Comparison of ENCODE assay signal across 8 mouse cellular contexts in genomic region chr3:30592418-30592853, GRCm38 (mm10). TPM values are rescaled to one million over a fixed set of nuclear protein-coding genes. Genes with fewer than 3 reads are reported as not detected.
DNase-seq lines count a peak whose midpoint lies in the region; ATAC-seq and TF ChIP-seq lines count a peak whose summit lies in the region.

No protein-coding gene starts in this region.

- no peaks in the 10 kb centered on the region for H3K9me3 ChIP-seq in forebrain, embryonic 11.5 days (ENCODE audit: control insufficient read depth, low read length)
- H3K9me3 ChIP-seq in forebrain, embryonic 12.5 days, result no peaks in the 10 kb centered on the region
- no peaks in the 10 kb centered on the region for H3K9me3 ChIP-seq in ES-Bruce4 (replicated peaks; ENCODE audit: control insufficient read depth, insufficient read depth, low read length, poor library complexity, severe bottlenecking)
- H3K9me3 ChIP-seq in embryonic facial prominence, embryonic 11.5 days (replicated peaks; ENCODE audit: control insufficient read depth, low read length), result no peaks in the 10 kb centered on the region
- no peaks in the 10 kb centered on the region for H3K9me3 ChIP-seq in lung, postnatal 0 days (ENCODE audit: low read length)

- peak; percentile 6 for TF ChIP-seq CTCF in ES-Bruce4 (IDR thresholded peaks at IDR 0.05; ENCODE audit: low read depth, low read length)
- peak; percentile 37; the same call in 1 of the 2 replicates for TF ChIP-seq CTCF in kidney, adult 2 months (conservative IDR thresholded peaks at IDR 0.05; ENCODE audit: insufficient read depth, insufficient read length, low read depth, low read length)
- peak; percentile 84 for TF ChIP-seq CTCF in lung, postnatal 0 days (IDR thresholded peaks at IDR 0.05)

- H3K27me3 ChIP-seq in forebrain, embryonic 11.5 days (ENCODE audit: control insufficient read depth, insufficient read depth, low read length), result no peaks in the 10 kb centered on the region
- 0 out of 2 replicates have a peak, but pooled peaks cover 7% of the 10 kb centered on the region for H3K27me3 ChIP-seq in forebrain, embryonic 12.5 days
- no peaks in the 10 kb centered on the region for H3K27me3 ChIP-seq in ES-Bruce4 (ENCODE audit: control insufficient read depth, insufficient read depth, low read length, poor library complexity, severe bottlenecking)
- H3K27me3 ChIP-seq in embryonic facial prominence, embryonic 11.5 days (ENCODE audit: control insufficient read depth, insufficient read depth, low read length), result no peaks in the 10 kb centered on the region
- H3K27me3 ChIP-seq in kidney, adult 2 months (replicated peaks; ENCODE audit: control insufficient read depth, insufficient read depth, low read length), result no peaks in the 10 kb centered on the region
- no peaks in the 10 kb centered on the region for H3K27me3 ChIP-seq in lung, postnatal 0 days (replicated peaks; ENCODE audit: insufficient read depth, low read length)

- H3K4me3 ChIP-seq in forebrain, embryonic 11.5 days (ENCODE audit: low read depth, low read length), result no peak overlapping the region
- no peak overlapping the region for H3K4me3 ChIP-seq in forebrain, embryonic 12.5 days (replicated peaks)
- no peak overlapping the region for H3K4me3 ChIP-seq in ES-Bruce4 (ENCODE audit: low read depth, low read length)
- no peak overlapping the region for H3K4me3 ChIP-seq in embryonic facial prominence, embryonic 11.5 days (ENCODE audit: low read depth, low read length)
- H3K4me3 ChIP-seq in kidney, adult 2 months (ENCODE audit: insufficient read depth, low read depth, low read length), result no peak overlapping the region
- no peak overlapping the region for H3K4me3 ChIP-seq in lung, postnatal 0 days (ENCODE audit: low read depth, low read length)

- no peak overlapping the region for H3K27ac ChIP-seq in forebrain, embryonic 11.5 days (ENCODE audit: low read depth, low read length)
- H3K27ac ChIP-seq in forebrain, embryonic 12.5 days, result no peak overlapping the region
- H3K27ac ChIP-seq in ES-Bruce4 (ENCODE audit: insufficient read depth, low read length), result no peak overlapping the region
- no peak overlapping the region for H3K27ac ChIP-seq in embryonic facial prominence, embryonic 11.5 days (replicated peaks; ENCODE audit: low read depth, low read length)
- H3K27ac ChIP-seq in kidney, adult 2 months (ENCODE audit: insufficient read depth, low read depth, low read length), result peak overlapping the region; percentile 47
- no peak overlapping the region for H3K27ac ChIP-seq in lung, postnatal 0 days (ENCODE audit: low read length)

- no peak for DNase-seq in forebrain, embryonic 11.5 days (ENCODE audit: low spot score)
- DNase-seq in embryonic facial prominence, embryonic 11.5 days (ENCODE audit: low spot score), result peak; percentile 87
- peak; percentile 90 for DNase-seq in kidney, adult 2 months
- peak; percentile 94 for DNase-seq in lung, postnatal 0 days (ENCODE audit: low spot score)
- peak; percentile 64 for DNase-seq in skeletal muscle tissue, adult 2 months (ENCODE audit: low read depth, low spot score)
- DNase-seq in urinary bladder, adult 18-20 months (ENCODE audit: low spot score in 2 of 2), result no peak

- 0 out of 2 replicates have a peak, but pooled peaks cover 4% of the 10 kb centered on the region for H3K4me1 ChIP-seq in forebrain, embryonic 11.5 days (replicated peaks; ENCODE audit: control insufficient read depth, insufficient read depth, low read length)
- H3K4me1 ChIP-seq in forebrain, embryonic 12.5 days, result peaks cover 2% of the 10 kb centered on the region; the same call in 1 of the 2 replicates
- H3K4me1 ChIP-seq in ES-Bruce4 (ENCODE audit: control insufficient read depth, insufficient read depth, low read length), result no peaks in the 10 kb centered on the region
- H3K4me1 ChIP-seq in embryonic facial prominence, embryonic 11.5 days (ENCODE audit: control insufficient read depth, insufficient read depth, low read length), result no peaks in the 10 kb centered on the region
- peaks cover 15% of the 10 kb centered on the region; the same call in 1 of the 2 replicates for H3K4me1 ChIP-seq in kidney, adult 2 months (ENCODE audit: control insufficient read depth, insufficient read depth, low read length)
- H3K4me1 ChIP-seq in lung, postnatal 0 days (ENCODE audit: insufficient read depth, low read depth, low read length), result no peaks in the 10 kb centered on the region

- ATAC-seq in forebrain, embryonic 11.5 days (replicated peaks; ENCODE audit: low FRiP score), result peak; percentile 60
- no peak; the same call in 1 of the 2 replicates for ATAC-seq in forebrain, embryonic 12.5 days (ENCODE audit: low FRiP score)
- ATAC-seq in embryonic facial prominence, embryonic 11.5 days (replicated peaks; ENCODE audit: insufficient number of reproducible peaks, low FRiP score, low TSS enrichment, low read depth), result peak; percentile 57
- ATAC-seq in lung, postnatal 0 days, result peak; percentile 63

- TF ChIP-seq EP300 in ES-Bruce4 (IDR thresholded peaks at IDR 0.05; ENCODE audit: insufficient read depth, low read depth, low read length), result no peak
- no peak for TF ChIP-seq EP300 in lung, postnatal 0 days (IDR thresholded peaks at IDR 0.05)

- 0% methylated on average over 2 of the region's 2 CpGs for WGBS in forebrain, embryonic 11.5 days
- 0% methylated on average over 2 of the region's 2 CpGs for WGBS in forebrain, embryonic 12.5 days
- WGBS in embryonic facial prominence, embryonic 11.5 days, result 2% methylated on average over 2 of the region's 2 CpGs
- WGBS in kidney, adult 2 months, result 1% methylated on average over 2 of the region's 2 CpGs
- WGBS in lung, postnatal 0 days, result 0% methylated on average over 2 of the region's 2 CpGs

- no peak for TF ChIP-seq POLR2A in ES-Bruce4 (IDR thresholded peaks at IDR 0.05; ENCODE audit: insufficient read depth, low read length)
- TF ChIP-seq POLR2A in kidney, adult 2 months (IDR thresholded peaks at IDR 0.05; ENCODE audit: low read depth, low read length), result no peak

- H3K36me3 ChIP-seq in forebrain, embryonic 11.5 days (ENCODE audit: control insufficient read depth, insufficient read depth, low read length), result no peaks in the 10 kb centered on the region
- H3K36me3 ChIP-seq in forebrain, embryonic 12.5 days (replicated peaks), result no peaks in the 10 kb centered on the region
- no peaks in the 10 kb centered on the region for H3K36me3 ChIP-seq in ES-Bruce4 (ENCODE audit: control insufficient read depth, insufficient read depth, low read length, poor library complexity, severe bottlenecking)
- no peaks in the 10 kb centered on the region for H3K36me3 ChIP-seq in embryonic facial prominence, embryonic 11.5 days (replicated peaks; ENCODE audit: control insufficient read depth, insufficient read depth, low read depth, low read length)
- H3K36me3 ChIP-seq in kidney, adult 2 months (ENCODE audit: control insufficient read depth, insufficient read depth, low read length), result no peaks in the 10 kb centered on the region
- no peaks in the 10 kb centered on the region for H3K36me3 ChIP-seq in lung, postnatal 0 days (ENCODE audit: insufficient read depth, low read length)

- no peak overlapping the region for H3K9ac ChIP-seq in forebrain, embryonic 11.5 days (ENCODE audit: low read length)
- no peak overlapping the region for H3K9ac ChIP-seq in forebrain, embryonic 12.5 days
- H3K9ac ChIP-seq in ES-Bruce4 (ENCODE audit: low read depth, poor library complexity, severe bottlenecking), result no peak overlapping the region
- H3K9ac ChIP-seq in embryonic facial prominence, embryonic 11.5 days (replicated peaks; ENCODE audit: low read length), result no peak overlapping the region
- no peak overlapping the region for H3K9ac ChIP-seq in lung, postnatal 0 days (replicated peaks; ENCODE audit: low read depth)

- no peak overlapping the region for H3K4me2 ChIP-seq in forebrain, embryonic 11.5 days (ENCODE audit: low read depth, low read length, severe bottlenecking)
- no peak overlapping the region for H3K4me2 ChIP-seq in forebrain, embryonic 12.5 days
- no peak overlapping the region for H3K4me2 ChIP-seq in embryonic facial prominence, embryonic 11.5 days (ENCODE audit: low read depth, low read length)
- H3K4me2 ChIP-seq in lung, postnatal 0 days (replicated peaks; ENCODE audit: low read depth, low read length), result no peak overlapping the region

RNA-seq across cellular contexts. Expression of gene Actrt3, which starts 7.3 kb away (rescaled TPM):
- polyA plus RNA-seq in forebrain, embryonic 11.5 days (2014; fragmentation: Nextera tagmentation; extraction: Ambion mirVana), result 0.17 TPM in 1 of 2 replicates, not detected in the other
- polyA plus RNA-seq in forebrain, embryonic 12.5 days (2016; fragmentation: Nextera tagmentation; extraction: Ambion mirVana), result not detected in 2 replicates
- not detected in 2 replicates for polyA plus RNA-seq in ES-Bruce4 (2011; ENCODE audit: insufficient read depth, insufficient read length, low read depth, missing spikeins)
- polyA plus RNA-seq in embryonic facial prominence, embryonic 11.5 days (2014; fragmentation: Nextera tagmentation; extraction: Ambion mirVana), result 0.10 and 0.24 TPM in 2 replicates
- polyA plus RNA-seq in kidney, adult 2 months (2012; rRNA removed), result 0.07 and 0.16 TPM in 2 replicates
- not detected in 2 replicates for polyA plus RNA-seq in lung, postnatal 0 days (2015; fragmentation: Nextera tagmentation; extraction: Ambion mirVana)

RNA-seq across cellular contexts. Expression of gene Mynn, which starts 9.4 kb away (rescaled TPM):
- 33.4 and 36.4 TPM in 2 replicates for polyA plus RNA-seq in forebrain, embryonic 11.5 days (2014; fragmentation: Nextera tagmentation; extraction: Ambion mirVana)
- 35.1 and 38.1 TPM in 2 replicates for polyA plus RNA-seq in forebrain, embryonic 12.5 days (2016; fragmentation: Nextera tagmentation; extraction: Ambion mirVana)
- polyA plus RNA-seq in ES-Bruce4 (2011; ENCODE audit: insufficient read depth, insufficient read length, low read depth, missing spikeins), result 25.9 and 26.1 TPM in 2 replicates
- polyA plus RNA-seq in embryonic facial prominence, embryonic 11.5 days (2014; fragmentation: Nextera tagmentation; extraction: Ambion mirVana), result 38.7 and 41.6 TPM in 2 replicates
- polyA plus RNA-seq in kidney, adult 2 months (2012; rRNA removed), result 9.9 and 11.2 TPM in 2 replicates
- polyA plus RNA-seq in lung, postnatal 0 days (2015; fragmentation: Nextera tagmentation; extraction: Ambion mirVana), result 17.0 and 19.9 TPM in 2 replicates

RNA-seq across cellular contexts. Expression of gene Mecom, which starts 44.6 kb away (rescaled TPM):
- polyA plus RNA-seq in forebrain, embryonic 11.5 days (2014; fragmentation: Nextera tagmentation; extraction: Ambion mirVana), result 17.6 and 19.5 TPM in 2 replicates
- polyA plus RNA-seq in forebrain, embryonic 12.5 days (2016; fragmentation: Nextera tagmentation; extraction: Ambion mirVana), result 12.1 and 12.2 TPM in 2 replicates
- polyA plus RNA-seq in ES-Bruce4 (2011; ENCODE audit: insufficient read depth, insufficient read length, low read depth, missing spikeins), result 0.14 and 0.24 TPM in 2 replicates
- polyA plus RNA-seq in embryonic facial prominence, embryonic 11.5 days (2014; fragmentation: Nextera tagmentation; extraction: Ambion mirVana), result 46.3 and 48.4 TPM in 2 replicates
- polyA plus RNA-seq in kidney, adult 2 months (2012; rRNA removed), result 12.9 and 16.1 TPM in 2 replicates
- 22.4 and 29.5 TPM in 2 replicates for polyA plus RNA-seq in lung, postnatal 0 days (2015; fragmentation: Nextera tagmentation; extraction: Ambion mirVana)

RNA-seq across cellular contexts. Expression of gene Lrriq4, which starts 51.9 kb away (rescaled TPM):
- polyA plus RNA-seq in forebrain, embryonic 11.5 days (2014; fragmentation: Nextera tagmentation; extraction: Ambion mirVana), result not detected in 2 replicates
- not detected in 2 replicates for polyA plus RNA-seq in forebrain, embryonic 12.5 days (2016; fragmentation: Nextera tagmentation; extraction: Ambion mirVana)
- 2.4 and 3.3 TPM in 2 replicates for polyA plus RNA-seq in ES-Bruce4 (2011; ENCODE audit: insufficient read depth, insufficient read length, low read depth, missing spikeins)
- not detected in 2 replicates for polyA plus RNA-seq in embryonic facial prominence, embryonic 11.5 days (2014; fragmentation: Nextera tagmentation; extraction: Ambion mirVana)
- polyA plus RNA-seq in kidney, adult 2 months (2012; rRNA removed), result 0.16 and 0.20 TPM in 2 replicates
- not detected in 2 replicates for polyA plus RNA-seq in lung, postnatal 0 days (2015; fragmentation: Nextera tagmentation; extraction: Ambion mirVana)

RNA-seq across cellular contexts. Expression of gene Lrrc34, which starts 55.2 kb away (rescaled TPM):
- 1.2 and 2.1 TPM in 2 replicates for polyA plus RNA-seq in forebrain, embryonic 11.5 days (2014; fragmentation: Nextera tagmentation; extraction: Ambion mirVana)
- polyA plus RNA-seq in forebrain, embryonic 12.5 days (2016; fragmentation: Nextera tagmentation; extraction: Ambion mirVana), result 1.5 and 1.9 TPM in 2 replicates
- 31.1 and 36.1 TPM in 2 replicates for polyA plus RNA-seq in ES-Bruce4 (2011; ENCODE audit: insufficient read depth, insufficient read length, low read depth, missing spikeins)
- 2.6 and 2.7 TPM in 2 replicates for polyA plus RNA-seq in embryonic facial prominence, embryonic 11.5 days (2014; fragmentation: Nextera tagmentation; extraction: Ambion mirVana)
- polyA plus RNA-seq in kidney, adult 2 months (2012; rRNA removed), result 0.05 and 0.13 TPM in 2 replicates
- 7.9 and 9.6 TPM in 2 replicates for polyA plus RNA-seq in lung, postnatal 0 days (2015; fragmentation: Nextera tagmentation; extraction: Ambion mirVana)

Comparison
In these comparisons a context has a peak if more than half of its experiments do, and no peak if none do; other contexts are left out.
1. DNase-seq: peak in embryonic facial prominence, embryonic 11.5 days (single experiment), kidney, adult 2 months (single experiment), lung, postnatal 0 days (single experiment) and skeletal muscle tissue, adult 2 months (single experiment); none in forebrain, embryonic 11.5 days (single experiment) and urinary bladder, adult 18-20 months (0 of 2).
2. CTCF ChIP-seq: peak in every context shown above with its lines; median percentile 84 in lung, postnatal 0 days; 37 in kidney, adult 2 months; 6 in ES-Bruce4.
3. RNA of gene Mecom, which starts 44.6 kb away (polyA plus RNA-seq): 46.3 to 48.4 TPM in embryonic facial prominence, embryonic 11.5 days, 22.4 to 29.5 TPM in lung, postnatal 0 days, 17.6 to 19.5 TPM in forebrain, embryonic 11.5 days, 12.9 to 16.1 TPM in kidney, adult 2 months and 12.1 to 12.2 TPM in forebrain, embryonic 12.5 days; 0.14 to 0.24 TPM in ES-Bruce4; every median in the first group is over 10 times any median in the second.